Mouse (Mus musculus) layer of hippocampus, adult 9-11 months (tissue): ENCODE measurements around the gene Spg21.

ENCODE experiments used
- DNase-seq: peaks from one replicate; pipeline ENCODE4 v3.0.0; 2022

The Spg21 gene

DNA sequence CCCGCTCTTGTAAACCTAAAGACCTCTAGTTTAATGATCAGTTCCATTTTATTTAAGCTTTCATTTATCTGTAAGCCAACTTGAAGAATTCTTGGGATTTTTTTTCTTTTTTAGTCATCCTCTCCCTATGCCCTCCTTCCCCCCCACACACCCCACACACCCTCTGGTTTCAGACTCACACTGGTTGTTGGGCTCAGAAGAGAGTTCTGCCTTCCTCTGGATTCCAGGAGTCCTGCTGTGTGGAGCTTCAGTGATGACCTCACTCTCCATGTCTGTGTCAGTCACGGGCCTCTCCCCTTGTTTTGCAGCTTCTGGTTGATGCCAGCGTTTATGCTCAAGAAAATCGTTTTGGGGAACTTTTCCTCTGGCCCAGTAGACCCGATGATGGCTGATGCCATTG is 19.3 kb downstream of the Spg21 start:
- no peak for DNase-seq

DNA sequence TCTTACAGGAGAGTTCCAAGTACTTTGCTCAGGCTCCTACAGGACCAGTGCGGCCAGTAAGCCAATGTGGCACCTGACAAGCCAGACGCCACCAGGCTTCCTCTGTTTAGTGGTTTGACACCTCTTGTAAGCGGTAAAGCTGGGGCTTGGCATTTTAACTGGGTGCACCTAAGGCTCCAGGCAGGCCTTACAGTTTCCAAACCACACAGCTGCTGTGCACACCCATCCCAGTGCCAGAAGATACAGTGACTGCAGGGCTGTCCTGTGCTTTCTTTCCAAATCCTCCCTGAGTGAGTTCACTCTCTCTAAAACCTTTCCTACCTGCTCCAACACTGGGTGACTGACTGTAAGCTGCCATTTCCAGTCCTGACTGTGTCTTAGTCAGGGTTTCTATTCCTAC is 30.7 kb downstream of the Spg21 start:
- no peak for DNase-seq

DNA sequence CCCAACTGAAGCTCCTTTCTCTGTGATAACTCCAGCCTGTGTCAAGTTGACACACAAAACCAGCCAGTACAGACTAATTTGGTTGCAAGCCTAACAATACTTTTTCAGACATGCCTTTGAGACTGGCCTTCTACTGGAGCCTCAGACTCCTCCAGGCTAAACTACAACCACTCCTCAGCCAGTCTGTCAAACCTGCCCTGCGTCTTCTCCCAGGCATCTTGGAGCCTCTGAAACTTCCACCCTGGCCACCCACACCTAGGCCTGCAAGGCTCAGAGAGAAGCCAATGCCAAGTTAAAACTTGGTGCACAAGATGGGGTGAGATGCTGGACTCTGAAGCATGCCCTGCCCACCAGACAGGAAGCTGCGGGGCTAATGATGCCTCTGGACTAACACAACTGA is 31.6 kb downstream of the Spg21 start:
- no peak for DNase-seq

DNA sequence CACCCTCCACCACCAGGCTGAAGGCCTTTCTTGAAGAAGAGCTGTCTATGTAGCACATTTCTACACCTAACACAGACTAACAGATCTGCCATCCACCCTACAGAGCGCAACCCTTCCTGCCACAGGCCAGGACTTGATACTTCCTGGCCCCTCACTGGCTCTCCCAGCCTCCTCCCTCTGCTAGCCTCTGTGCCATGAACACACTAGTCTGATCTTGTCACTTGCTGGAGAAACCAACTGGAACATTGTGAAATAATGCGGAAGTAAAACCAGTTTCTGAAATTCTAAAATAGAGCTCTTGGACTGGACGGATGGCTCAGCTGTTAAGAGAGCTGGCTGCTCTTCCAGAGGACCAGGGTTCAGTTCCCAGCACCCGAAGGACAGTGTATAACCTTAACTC is 32.1 kb downstream of the Spg21 start:
- no peak for DNase-seq

DNA sequence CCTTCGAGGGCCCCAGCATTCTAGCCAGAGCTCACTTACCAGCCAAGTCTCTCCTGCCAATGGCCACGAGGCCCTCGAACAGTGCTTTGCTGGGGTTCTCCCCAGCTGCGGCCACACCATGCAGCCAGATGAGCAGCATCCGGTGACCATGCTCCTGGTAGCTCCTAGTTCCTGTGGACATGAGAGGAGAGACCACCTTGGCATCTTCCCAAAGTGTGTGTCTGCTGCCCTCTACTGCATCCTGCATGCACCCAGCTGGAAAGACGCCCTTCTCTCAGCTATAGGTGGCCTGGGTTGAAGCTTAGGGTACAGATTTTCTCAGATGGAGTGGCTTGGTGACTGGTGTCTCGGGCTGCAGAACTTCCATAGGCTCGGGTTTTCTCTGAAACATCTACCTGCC is 41.4 kb downstream of the Spg21 start:
- DNase-seq = no peak

DNA sequence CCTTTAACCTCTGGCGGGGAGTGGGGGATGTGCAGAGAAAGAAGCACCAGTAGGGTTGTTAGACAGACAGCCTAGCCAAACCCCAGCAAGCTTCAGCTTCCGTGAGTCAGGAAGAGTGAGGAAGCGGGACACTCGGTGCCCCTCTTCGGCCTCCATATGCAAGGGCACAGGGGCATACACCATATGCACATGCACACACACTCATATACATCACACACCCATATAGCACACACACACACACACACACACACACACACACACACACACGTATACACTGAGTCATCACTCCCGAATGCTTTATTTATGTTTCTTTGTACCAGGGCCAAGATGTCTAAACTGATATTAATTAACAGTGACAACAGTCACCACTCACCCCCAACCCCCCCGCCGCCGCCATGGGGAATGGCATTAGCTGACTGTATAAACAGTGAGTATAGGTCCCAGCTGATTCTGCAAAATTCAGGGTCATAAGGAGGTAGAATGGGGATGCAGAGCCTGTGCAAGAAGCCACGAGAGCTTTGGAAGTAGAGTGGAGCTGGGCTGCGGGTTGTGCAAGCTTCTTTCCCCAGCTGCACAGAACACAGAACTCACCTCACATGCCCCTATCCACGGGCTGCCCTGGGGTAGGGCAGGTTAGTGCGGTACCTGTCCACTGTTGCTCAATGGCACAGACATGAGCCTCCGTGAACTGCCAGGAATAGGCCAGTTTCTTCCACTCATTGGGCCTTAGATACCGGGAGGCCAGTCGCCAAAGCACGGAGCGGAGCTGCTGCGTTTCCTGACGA is 42.2 kb downstream of the Spg21 start:
- no peak for DNase-seq

DNA sequence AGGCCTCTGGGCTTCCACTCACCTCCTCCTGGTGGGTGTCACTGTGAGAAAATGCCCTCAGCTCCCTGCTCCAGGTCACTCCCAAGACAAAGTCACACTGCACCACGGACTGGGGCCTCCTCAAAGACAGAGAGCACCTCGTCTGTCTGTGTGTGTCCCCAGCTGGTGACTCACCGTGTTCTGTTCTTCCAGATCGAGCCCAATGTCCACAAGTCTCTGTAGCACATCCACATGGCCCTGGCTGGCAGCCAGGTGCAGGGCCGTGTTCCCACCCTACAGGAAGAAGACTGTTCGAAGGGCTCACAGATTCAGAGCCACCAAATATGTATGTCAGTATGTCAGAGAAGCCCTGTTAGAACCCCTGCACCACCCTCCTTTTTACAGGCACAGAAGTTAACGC is 47.7 kb downstream of the Spg21 start:
- DNase-seq = no peak

DNA sequence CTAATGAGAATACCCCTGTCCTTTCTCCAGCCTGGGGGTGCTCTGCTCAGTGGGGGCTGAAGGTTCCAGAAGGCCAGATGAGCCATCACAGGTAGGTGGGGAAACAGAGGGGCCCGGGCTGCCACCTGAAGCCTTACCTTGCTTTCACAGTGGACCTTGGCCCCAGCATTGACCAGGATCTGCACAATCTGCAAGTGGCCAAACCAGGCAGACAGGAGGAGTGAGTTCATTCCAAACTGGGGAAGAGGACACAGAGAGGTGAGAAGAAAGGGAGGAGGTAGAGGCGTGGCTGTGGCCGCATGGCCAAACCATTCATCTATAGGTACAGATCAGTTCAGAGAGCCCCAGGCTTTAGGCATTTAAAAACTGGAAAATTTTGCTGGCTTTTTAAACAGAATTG is 51.8 kb downstream of the Spg21 start:
- no peak for DNase-seq

DNA sequence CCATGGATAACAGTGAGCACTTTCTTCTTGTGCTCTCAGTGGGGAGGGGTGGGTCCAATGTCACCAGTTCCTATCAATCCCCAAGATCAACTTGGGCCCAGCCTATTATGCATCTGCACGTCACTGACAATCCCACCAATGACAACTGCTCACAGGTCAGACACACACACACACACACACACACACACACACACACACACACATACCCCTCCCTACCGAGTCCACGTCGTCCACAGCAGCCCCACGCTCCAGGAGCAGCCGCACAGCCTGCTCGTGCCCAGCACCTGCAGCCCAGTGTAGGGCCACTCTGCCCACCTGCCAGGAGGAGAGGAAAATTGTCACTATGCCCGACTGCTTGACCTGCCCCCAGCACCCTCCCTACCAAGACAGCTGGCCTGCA is 53.7 kb downstream of the Spg21 start:
- DNase-seq = no peak

DNA sequence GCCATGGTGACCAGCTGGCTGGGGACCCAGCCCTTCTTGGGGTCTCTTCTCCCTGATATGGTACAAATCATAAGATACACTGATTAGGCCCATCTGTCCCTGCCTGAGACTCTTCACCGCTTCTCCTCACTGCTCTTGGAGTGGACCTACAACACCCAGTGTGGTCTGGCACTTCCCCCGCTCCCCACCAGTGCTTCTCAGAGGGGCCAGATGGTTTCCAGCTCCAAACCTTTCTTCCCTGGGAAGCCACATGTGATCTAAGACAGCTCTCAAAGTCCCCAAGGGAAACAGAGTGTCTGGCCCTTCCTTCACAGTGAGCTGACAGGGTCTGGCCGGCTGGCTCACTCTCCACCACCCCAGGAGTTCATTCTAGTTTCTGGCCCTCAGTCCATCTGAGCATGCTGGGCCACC is 54.1 kb downstream of the Spg21 start:
- DNase-seq = no peak

DNA sequence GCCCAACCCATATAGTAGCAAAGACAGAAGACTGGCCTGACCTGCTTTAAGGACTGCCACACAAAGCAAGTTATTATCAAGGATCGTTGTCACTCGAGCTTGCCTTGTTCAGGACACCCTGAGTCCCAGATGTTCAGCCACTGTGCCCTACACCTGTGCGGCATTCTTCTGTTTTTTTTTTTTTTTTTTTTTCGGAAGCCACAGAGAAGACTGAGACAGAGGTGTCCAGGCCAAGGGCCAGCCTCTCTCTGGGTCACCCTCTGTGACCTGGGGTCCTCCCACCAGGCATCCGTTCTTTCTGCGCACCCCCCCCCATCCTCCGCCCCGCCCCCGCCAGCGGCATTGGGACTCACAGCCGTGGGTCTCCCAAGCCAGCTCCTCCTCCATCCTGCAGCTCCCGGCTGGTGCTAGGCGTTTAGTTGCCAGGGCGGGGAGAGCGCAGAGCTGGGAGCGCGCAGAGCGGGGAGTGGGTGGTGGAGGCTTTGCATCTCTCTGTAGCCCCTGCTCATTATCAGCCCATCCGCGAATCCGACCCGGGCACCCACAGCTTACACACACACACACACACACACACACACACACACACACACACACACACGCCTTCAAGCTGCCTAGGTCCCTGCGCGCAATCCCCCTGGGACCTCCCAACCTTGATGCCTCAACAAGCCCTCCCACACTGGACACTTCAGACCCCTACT is 59.2 kb downstream of the Spg21 start, which contains the start of gene Ankdd1a:
TSS of gene Ankdd1a (minus strand) at position 387 of the 698 bp plus-strand sequence.
- peak; percentile 79 for DNase-seq

DNA sequence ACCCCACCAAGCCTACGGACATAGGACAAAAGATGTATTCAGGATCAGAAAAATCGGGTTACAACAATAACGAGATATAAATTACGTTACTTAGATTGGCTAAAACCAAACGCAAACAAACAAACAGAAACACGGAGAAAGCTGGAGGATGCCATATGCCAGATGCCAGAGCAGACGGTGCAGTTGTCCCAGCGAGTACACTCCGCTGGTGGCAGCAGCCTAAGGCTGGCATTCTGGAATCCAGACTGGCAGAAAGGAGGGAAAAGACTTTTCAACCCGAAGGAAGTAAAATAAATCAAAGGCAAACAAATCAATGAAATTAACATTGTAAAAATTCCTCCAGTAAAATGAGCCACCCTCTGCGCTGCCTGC is 59.7 kb downstream of the Spg21 start:
- DNase-seq = no peak

DNA sequence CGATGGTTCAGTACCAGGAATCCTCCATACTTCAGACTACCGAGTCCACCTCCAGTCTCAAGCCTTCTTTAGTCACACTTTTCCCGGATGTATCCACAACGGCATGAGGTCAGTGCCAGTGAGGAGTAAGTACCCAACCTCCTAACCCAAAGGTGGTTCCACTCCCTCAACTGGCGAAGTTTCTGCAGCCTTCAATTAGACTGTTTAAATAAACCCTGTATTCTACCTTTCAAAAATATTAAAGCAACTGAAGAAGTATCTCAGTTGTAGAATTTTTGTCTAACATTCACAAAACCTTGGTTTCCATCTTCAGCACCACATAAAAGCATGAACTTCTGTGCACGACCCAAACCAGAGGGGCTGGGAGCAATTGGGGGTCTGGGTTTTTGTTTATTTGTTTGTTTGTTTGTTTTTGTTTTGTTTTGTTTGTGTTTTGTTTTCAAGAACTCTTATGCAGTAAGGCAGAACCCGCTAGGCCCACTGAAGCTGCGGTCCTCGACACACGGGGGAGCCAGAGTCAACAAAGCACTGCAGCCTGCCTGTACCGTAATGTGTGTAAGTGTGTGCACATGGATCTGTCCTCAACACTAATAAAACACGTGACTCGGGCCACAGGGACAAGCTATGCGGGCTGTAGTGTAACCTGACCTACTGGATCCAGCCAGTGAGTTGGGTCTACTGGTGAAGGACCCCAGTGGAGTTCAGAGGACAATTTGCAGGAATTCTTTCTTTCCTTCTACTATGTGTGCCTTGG is 63.0 kb downstream of the Spg21 start:
- DNase-seq = peak; percentile 85

DNA sequence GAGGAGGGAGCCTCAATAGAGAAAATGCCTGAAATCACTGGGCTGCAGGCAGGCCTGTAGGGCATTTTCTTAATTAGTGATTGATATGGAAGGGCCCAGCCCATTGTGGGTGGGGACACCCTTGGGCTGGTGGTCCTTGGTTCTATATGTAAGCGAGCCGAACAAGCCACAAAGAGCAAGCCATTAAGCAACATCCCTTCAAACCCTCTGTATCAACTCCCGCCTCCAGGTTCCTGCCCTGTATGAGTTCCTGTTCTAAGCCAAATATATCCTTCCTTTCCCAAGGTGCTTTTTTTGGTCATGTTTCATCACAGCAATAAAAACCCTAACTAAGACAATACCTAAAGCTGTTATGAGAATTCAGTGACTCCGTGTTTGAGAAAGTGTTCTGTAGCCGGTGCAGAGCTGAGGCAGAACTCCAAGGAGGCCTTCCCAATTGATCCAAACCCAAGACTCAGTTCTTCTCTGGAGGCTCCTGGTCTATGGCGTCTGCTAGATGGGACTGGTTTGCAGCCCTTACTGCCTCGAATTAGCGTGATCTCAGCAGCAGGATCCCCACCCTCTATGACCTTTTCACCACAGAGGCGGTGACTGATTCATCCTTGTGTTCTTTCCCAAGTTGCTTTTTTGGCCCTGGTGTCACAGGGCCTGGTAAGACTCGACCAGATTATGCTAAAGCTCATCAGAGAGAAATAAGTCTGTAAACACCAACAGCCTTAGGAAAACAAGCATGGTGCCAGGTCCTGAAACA is 64.9 kb downstream of the Spg21 start:
- no peak for DNase-seq

DNA sequence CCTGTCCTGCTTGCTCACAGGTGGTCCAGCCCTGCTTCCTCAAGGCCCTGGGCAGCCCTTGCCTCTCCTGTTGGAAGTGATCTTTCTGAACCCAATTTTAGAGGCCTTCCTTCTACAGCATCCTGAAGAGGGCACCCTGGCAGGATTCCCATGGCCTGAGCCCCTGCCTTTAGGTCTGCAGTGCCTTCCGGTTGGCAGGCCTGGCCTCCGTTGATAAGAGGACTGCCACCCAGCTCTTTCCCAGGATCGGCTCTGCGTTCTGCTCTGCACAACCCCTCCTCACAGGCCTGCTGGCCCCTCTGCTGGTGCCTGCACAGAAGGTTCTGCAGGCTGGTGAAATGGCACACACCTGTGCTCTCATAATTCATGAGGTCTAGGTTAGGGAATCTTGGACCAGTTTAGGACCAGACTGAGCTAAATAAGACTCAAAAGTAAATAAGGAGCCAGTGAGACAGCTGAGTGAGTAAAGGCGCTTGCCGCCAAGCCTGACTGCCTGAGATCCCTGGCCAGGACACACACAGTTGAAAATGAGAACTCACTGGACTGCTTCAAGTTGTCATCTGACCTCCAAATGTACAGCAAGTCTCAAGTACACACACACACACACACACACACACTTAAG is 67.8 kb downstream of the Spg21 start:
- no peak for DNase-seq

DNA sequence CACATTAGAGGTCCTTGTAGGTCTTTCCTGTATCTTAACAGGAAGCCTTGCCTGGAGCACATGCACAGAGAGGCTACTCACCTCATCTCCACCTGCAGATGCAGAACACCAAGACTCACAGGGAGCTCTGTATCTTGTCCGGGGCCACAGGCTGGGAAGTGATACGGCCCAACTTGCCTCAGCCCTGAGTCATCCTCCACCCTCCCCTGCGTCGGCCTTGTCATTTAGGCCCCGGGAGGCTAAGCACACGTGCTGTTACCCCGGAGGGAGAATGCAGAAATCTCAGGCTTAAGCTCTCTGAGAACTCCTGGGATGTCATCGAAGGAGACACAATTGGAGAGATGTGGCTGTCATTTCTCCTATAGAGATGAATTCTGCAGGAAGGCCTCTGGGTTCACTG is 68.9 kb downstream of the Spg21 start:
- DNase-seq = no peak

DNA sequence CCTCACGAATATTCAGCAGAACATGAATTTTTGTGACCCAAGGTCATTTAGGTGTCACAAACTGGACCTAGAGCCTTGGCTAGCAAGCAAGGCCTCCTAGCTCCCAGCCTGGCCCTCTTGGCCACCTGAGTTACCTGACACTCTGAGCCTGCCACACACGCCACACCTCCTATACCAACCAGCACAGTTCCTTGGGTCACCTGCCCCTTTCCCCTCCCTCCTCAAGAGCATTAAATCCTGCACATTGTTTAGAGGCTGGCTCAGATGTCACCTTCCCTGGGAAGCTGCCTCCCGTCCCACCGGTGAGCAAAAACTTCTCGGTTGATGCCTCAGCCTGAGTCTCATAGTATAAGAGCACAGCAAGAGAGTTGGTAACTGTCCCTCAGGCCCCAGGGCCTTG is 70.5 kb downstream of the Spg21 start:
- DNase-seq = no peak

DNA sequence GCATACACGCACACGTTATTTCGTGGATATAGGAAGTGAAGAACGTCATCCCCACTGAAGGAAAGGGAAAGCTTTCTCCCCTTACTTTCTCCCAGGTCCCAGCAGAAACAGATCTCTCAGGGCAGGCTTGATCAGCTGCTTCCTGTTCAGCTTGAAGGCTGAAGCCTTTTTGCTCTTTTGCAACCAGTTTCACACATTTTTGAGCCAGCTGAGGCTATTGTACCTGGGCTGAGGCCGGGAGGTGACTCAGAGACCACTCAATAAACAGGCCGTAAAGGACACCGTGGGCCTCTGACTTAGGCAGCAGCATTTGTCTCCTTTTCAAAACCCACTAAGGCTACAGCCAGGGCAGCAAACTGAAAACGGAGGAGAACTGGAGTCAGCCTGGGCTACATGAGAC is 72.2 kb downstream of the Spg21 start:
- DNase-seq = no peak

DNA sequence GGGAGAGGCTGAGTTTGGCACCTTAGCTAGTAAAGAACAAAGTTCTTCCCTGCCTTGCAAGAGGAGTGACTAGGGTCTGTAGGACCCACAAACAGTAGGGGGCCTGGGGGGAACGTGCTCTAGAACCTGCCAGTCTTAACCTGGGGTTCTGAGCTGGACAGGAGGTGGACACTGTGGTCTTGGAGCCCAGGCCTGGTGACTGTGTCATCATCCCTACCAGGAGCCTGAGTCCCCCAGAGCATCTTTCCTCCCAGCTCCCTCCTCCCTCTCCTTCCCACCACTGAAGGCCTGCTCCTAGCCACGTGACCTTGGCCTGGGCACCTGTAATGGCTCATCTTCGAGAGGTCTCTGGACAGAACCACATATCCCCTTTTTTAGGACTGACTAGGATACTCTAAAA is 73.4 kb downstream of the Spg21 start:
- no peak for DNase-seq

DNA sequence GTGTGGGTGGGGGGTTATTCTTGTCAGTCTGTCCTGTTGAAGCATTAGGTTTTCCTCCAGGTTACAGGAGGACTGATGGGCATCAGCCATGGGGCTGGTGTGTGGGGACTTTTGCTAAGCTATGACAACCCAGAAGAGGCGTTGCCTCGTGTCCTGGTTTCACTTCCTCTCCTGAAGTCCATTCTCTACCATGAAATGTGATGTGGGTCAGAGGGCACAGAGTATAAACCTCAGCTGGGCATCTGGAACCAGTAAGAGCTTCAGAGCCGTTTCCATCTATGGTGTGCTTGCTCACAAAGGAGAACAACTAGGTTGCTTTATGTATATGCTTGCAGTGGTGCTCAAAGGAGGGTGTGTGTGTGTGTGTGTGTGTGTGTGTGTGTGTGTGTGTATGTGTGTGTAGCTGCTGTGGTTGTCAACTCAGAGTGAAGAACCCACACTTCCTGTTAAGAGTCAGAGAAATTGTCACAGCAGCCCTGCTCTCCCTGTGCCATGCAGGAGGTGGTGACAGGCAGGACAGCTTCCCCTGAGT is 74.5 kb downstream of the Spg21 start:
- DNase-seq = peak; percentile 34

DNA sequence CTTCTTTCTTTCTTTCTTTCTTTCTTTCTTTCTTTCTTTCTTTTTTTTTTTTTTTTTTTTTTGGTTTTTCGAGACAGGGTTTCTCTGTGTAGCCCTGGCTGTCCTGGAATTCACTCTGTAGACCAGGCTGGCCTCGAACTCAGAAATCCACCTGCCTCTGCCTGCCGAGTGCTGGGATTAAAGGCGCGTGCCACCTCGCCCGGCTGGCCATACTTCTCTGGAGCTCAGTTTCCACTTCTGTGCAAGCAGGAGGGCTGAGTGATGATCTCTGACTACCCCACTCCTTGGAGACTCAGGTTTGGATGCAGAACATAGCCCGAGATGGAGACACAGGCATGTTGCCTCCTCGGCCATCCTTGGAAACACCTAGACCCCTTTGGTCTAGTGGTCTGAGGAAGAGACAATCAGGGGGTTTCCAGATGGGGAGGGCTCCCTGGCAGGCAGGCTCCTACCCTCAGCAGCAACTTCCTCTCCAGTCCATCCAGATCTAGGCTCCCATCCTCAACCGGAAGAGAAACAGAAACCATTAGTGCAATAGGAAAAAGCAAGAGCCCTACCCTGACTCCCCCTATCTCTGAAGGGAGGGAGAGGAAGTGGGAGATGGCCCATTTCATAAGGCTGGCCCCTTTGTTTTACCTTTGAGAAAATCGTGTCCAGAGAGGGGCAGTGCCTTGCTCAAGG is 75.2 kb downstream of the Spg21 start:
- DNase-seq = no peak

DNA sequence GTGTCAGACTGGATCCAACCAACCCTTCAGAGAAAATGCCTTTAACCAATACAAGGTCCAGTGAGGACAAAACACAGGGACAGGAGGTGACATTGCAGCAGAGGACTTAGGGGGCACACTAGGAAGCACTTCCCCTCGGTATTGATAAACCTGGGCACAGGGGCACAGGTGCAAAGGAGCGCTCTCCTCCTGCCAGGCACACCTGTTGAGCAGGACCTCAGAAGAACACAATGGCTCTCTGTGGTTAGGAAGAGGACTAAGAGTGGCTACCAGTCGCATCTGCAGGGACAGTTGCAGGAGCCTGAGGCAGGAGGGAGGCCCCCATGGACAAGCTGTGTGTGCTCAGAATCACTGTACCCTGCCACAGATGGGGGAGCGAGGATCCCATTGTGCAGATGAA is 75.7 kb downstream of the Spg21 start:
- no peak for DNase-seq
